Mouse (Mus musculus) cerebellum, adult (tissue): Measurements from ENCODE around the gene Slc38a9.
"Not testable (repeated sequence)": the region's sequence is repeated elsewhere in the genome, so short reads cannot be mapped to it uniquely, and the experiment has no call there.

Experiments used
- ATAC-seq: cut with Nextera tagmentation; 2 replicates; pipeline ENCODE4 v1.9.2; 2017; ENCODE audit warnings: mild to moderate bottlenecking, moderate library complexity, mixed read lengths; ENCODE audit not compliant: insufficient number of reproducible peaks, low FRiP score, low TSS enrichment

The Slc38a9 gene

GRCm38 (mm10) chr13:112678154-112678553 is 17.6 kb downstream of the Slc38a9 start:
- ATAC-seq, result no peak

GRCm38 (mm10) chr13:112683312-112683711 is 22.8 kb downstream of the Slc38a9 start:
- no peak for ATAC-seq

- ATAC-seq, result no peak
Observed at GRCm38 (mm10) chr13:112683970-112684369, 23.4 kb downstream of the Slc38a9 start.

- no peak for ATAC-seq
Observed at GRCm38 (mm10) chr13:112686155-112686554, 25.6 kb downstream of the Slc38a9 start.

- no peak for ATAC-seq
Observed at GRCm38 (mm10) chr13:112692870-112693553, 32.5 kb downstream of the Slc38a9 start.

- no peak for ATAC-seq
Observed at GRCm38 (mm10) chr13:112695526-112696240, 35.1 kb downstream of the Slc38a9 start.

GRCm38 (mm10) chr13:112701256-112701655 is 40.7 kb downstream of the Slc38a9 start:
- no peak for ATAC-seq

GRCm38 (mm10) chr13:112706351-112706750 is 45.8 kb downstream of the Slc38a9 start:
- no peak for ATAC-seq

- ATAC-seq, result no peak
Observed at GRCm38 (mm10) chr13:112720078-112720736, 59.7 kb downstream of the Slc38a9 start.

- no peak for ATAC-seq
Observed at GRCm38 (mm10) chr13:112721946-112722729, 61.6 kb downstream of the Slc38a9 start.

GRCm38 (mm10) chr13:112724260-112724659 is 63.7 kb downstream of the Slc38a9 start:
- ATAC-seq, result not testable (repeated sequence)

GRCm38 (mm10) chr13:112726002-112726401 is 65.5 kb downstream of the Slc38a9 start:
- ATAC-seq, result no peak

- ATAC-seq, result no peak
Observed at GRCm38 (mm10) chr13:112733311-112733710, 72.8 kb downstream of the Slc38a9 start.

GRCm38 (mm10) chr13:112734906-112735713 is 74.6 kb downstream of the Slc38a9 start:
- no peak for ATAC-seq

- ATAC-seq, result no peak
Observed at GRCm38 (mm10) chr13:112736407-112736806, 75.9 kb downstream of the Slc38a9 start.

- ATAC-seq, result no peak
Observed at GRCm38 (mm10) chr13:112737110-112737509, 76.6 kb downstream of the Slc38a9 start.

- ATAC-seq, result no peak
Observed at GRCm38 (mm10) chr13:112738005-112738404, 77.5 kb downstream of the Slc38a9 start.

- no peak for ATAC-seq
Observed at GRCm38 (mm10) chr13:112740073-112740472, 79.5 kb downstream of the Slc38a9 start.

- no peak for ATAC-seq
Observed at GRCm38 (mm10) chr13:112742076-112742830, 81.7 kb downstream of the Slc38a9 start.
